Mouse (Mus musculus) brain, embryonic 14.5 days (tissue): ENCODE measurements around the gene Adora1.

Experiments
- CTCF ChIP-seq: fragments of 200-500 bp; IDR thresholded peaks from 2 replicates; pipeline ENCODE4 v1.5.1; 2012; ENCODE audit warnings: inconsistent platforms, mild to moderate bottlenecking, moderate library complexity, borderline replicate concordance; ENCODE audit not compliant: insufficient read depth, insufficient read length; ENCODE audit errors: extremely low read depth
- POLR2A ChIP-seq: fragments of 200-500 bp; IDR thresholded peaks from 2 replicates; pipeline ENCODE4 v1.6.1; 2012; ENCODE audit warnings: mild to moderate bottlenecking, inconsistent platforms, borderline replicate concordance; ENCODE audit not compliant: poor library complexity, insufficient read depth, insufficient read length, severe bottlenecking; ENCODE audit errors: extremely low read depth

GRCm38 (mm10) chr1:134200481-134200880 lies 34.8 kb downstream of the Adora1 start:
- TF ChIP-seq CTCF, result no peak
- TF ChIP-seq POLR2A, result no peak
